Mouse (Mus musculus) spleen, adult 2 months (tissue): ENCODE data around the gene Mettl5. TPM values are rescaled to one million over a fixed set of nuclear protein-coding genes. Genes with fewer than 3 reads are reported as not detected.
A peak's percentile ranks its signal among the peaks of the same experiment; 100 is the strongest.

Experiments used
- DNase-seq, 2 experiments: peaks; one replicate each; pipeline versions ENCODE4 v3.0.0 to v3.0.0-alpha.2; 2012 to 2021; ENCODE audit warnings: low spot score in 2 of 2, low read depth in 1 of 2
- H3K27ac ChIP-seq: fragments of 200-500 bp; 2 replicates; pipeline ENCODE4 v1.5.1; 2012; ENCODE audit warnings: low read length, inconsistent platforms; ENCODE audit not compliant: insufficient read depth
- H3K27me3 ChIP-seq: fragments of 200-500 bp; 2 replicates; pipeline ENCODE4 v1.6.1; 2012; ENCODE audit warnings: mild to moderate bottlenecking, moderate library complexity, low read length, inconsistent platforms; ENCODE audit not compliant: control insufficient read depth, insufficient read depth
- H3K36me3 ChIP-seq: fragments of 200-500 bp; 2 replicates; pipeline ENCODE4 v1.6.1; 2012; ENCODE audit warnings: mild to moderate bottlenecking, low read length, inconsistent platforms; ENCODE audit not compliant: control insufficient read depth, insufficient read depth
- H3K4me1 ChIP-seq: fragments of 200-500 bp; 2 replicates; pipeline ENCODE4 v1.6.1; 2011; ENCODE audit warnings: inconsistent platforms; ENCODE audit not compliant: control insufficient read depth, insufficient read depth, insufficient read length
- H3K4me3 ChIP-seq: fragments of 200-500 bp; 2 replicates; pipeline ENCODE4 v1.5.1; 2011; ENCODE audit warnings: mild to moderate bottlenecking, inconsistent platforms; ENCODE audit not compliant: insufficient read depth, insufficient read length; ENCODE audit errors: extremely low read depth
- CTCF ChIP-seq: fragments of 200-500 bp; IDR thresholded peaks from 2 replicates; pipeline ENCODE4 v1.5.1; 2011; ENCODE audit warnings: mild to moderate bottlenecking, inconsistent platforms; ENCODE audit not compliant: insufficient read depth, insufficient read length, insufficient replicate concordance; ENCODE audit errors: extremely low read depth
- POLR2A ChIP-seq: fragments of 200-500 bp; IDR thresholded peaks from 2 replicates; pipeline ENCODE4 v1.6.1; 2011; ENCODE audit warnings: low read depth, low read length, inconsistent platforms
- WGBS: fragments of 180-500 bp; shearing (Covaris S2); methylation state at CpG from one replicate; pipeline ENCODE4 v1.1.7; 2018; 5-methylcytosine and 5-hydroxymethylcytosine counted together
- polyA plus RNA-seq: library from polyadenylated mRNA; depleted of rRNA; stranded (reverse); fragments of >200 nt; gene quantifications from 2 replicates; pipeline ENCODE4 v1.2.3, GENCODE M21; 2012

Gene Mettl5
- polyA plus RNA-seq, 1 experiment: 6.0 TPM

- Histone ChIP-seq H3K36me3 (no peaks in the 10 kb centered on the region), H3K27me3 (no peaks in the 10 kb centered on the region), H3K27ac (no peak overlapping the region), H3K4me3 (no peak overlapping the region), H3K4me1 (no peaks in the 10 kb centered on the region)
- TF ChIP-seq POLR2A: no peak
- TF ChIP-seq CTCF: no peak
- no peak for DNase-seq
- WGBS: 39% methylated on average over 7 of the region's 7 CpGs
Observed at GRCm38 (mm10) chr2:69890843-69891242, 5.4 kb upstream of the Mettl5 start.

GRCm38 (mm10) chr2:69888957-69889356 is 3.5 kb upstream of the Mettl5 start:
- Histone ChIP-seq H3K27ac (no peak overlapping the region), H3K4me1 (no peaks in the 10 kb centered on the region), H3K27me3 (no peaks in the 10 kb centered on the region), H3K36me3 (no peaks in the 10 kb centered on the region), H3K4me3 (no peak overlapping the region)
- TF ChIP-seq CTCF (no peak), POLR2A (no peak)
- WGBS: 78% methylated on average over 2 of the region's 2 CpGs
- no peak for DNase-seq

- H3K4me1 ChIP-seq: no peaks in the 10 kb centered on the region
- no peak for DNase-seq
- peak overlapping the region; percentile 7; the same call in 1 of the 2 replicates for H3K27ac ChIP-seq
- 2% methylated on average over 12 of the region's 12 CpGs for WGBS
- no peaks in the 10 kb centered on the region; the same call in 1 of the 2 replicates for H3K36me3 ChIP-seq
- H3K27me3 ChIP-seq: no peaks in the 10 kb centered on the region
- no peak for TF ChIP-seq POLR2A
- TF ChIP-seq CTCF: no peak
- H3K4me3 ChIP-seq: peak overlapping the region; percentile 77
Observed at GRCm38 (mm10) chr2:69885050-69885449, 365 bp downstream of the Mettl5 start.

- H3K27me3 ChIP-seq: no peaks in the 10 kb centered on the region
- H3K36me3 ChIP-seq: no peaks in the 10 kb centered on the region; the same call in 1 of the 2 replicates
- H3K4me3 ChIP-seq: no peak overlapping the region
- no peak overlapping the region for H3K27ac ChIP-seq
- 32% methylated on average over 6 of the region's 6 CpGs for WGBS
- H3K4me1 ChIP-seq: no peaks in the 10 kb centered on the region
- no peak for TF ChIP-seq CTCF
- no peak for TF ChIP-seq POLR2A
- DNase-seq: no peak
Observed at GRCm38 (mm10) chr2:69884581-69884980, 834 bp downstream of the Mettl5 start.

GRCm38 (mm10) chr2:69883990-69884391 is 1.4 kb downstream of the Mettl5 start:
- no peak for DNase-seq
- Histone ChIP-seq H3K36me3 (no peaks in the 10 kb centered on the region; the same call in 1 of the 2 replicates), H3K4me1 (no peaks in the 10 kb centered on the region), H3K4me3 (no peak overlapping the region), H3K27me3 (no peaks in the 10 kb centered on the region), H3K27ac (no peak overlapping the region)
- 59% methylated on average over 2 of the region's 2 CpGs for WGBS
- TF ChIP-seq CTCF (no peak), POLR2A (no peak)

- TF ChIP-seq CTCF (no peak), POLR2A (no peak)
- peak overlapping the region; percentile 81 for H3K4me3 ChIP-seq
- peaks cover 5% of the 10 kb centered on the region; the same call in 1 of the 2 replicates for H3K36me3 ChIP-seq
- WGBS: under 1% methylated on average over 13 of the region's 13 CpGs
- H3K27ac ChIP-seq: peak overlapping the region; percentile 79; the same call in 1 of the 2 replicates
- no peak for DNase-seq
- no peaks in the 10 kb centered on the region; the same call in 1 of the 2 replicates for H3K4me1 ChIP-seq
- no peaks in the 10 kb centered on the region for H3K27me3 ChIP-seq
Observed at GRCm38 (mm10) chr2:69862117-69862657, 23.2 kb downstream of the Mettl5 start.

GRCm38 (mm10) chr2:69861485-69862091 is 23.8 kb downstream of the Mettl5 start, which contains the start of gene Ssb:
Gene Ssb, plus strand, starts transcription at chr2:69861562.
- DNase-seq: peak; percentile 83 to 94
- H3K27ac ChIP-seq: peak within 1 kb of the TSS; percentile 79
- TF ChIP-seq POLR2A (peak; percentile 66), CTCF (no peak)
- whole genome bisulfite sequencing: under 1% methylated on average over 65 of the region's 66 CpGs
- peaks cover 3% of the 10 kb centered on the region; the same call in 1 of the 2 replicates for H3K36me3 ChIP-seq
- H3K4me1 ChIP-seq: no peaks in the 10 kb centered on the region; the same call in 1 of the 2 replicates
- H3K4me3 ChIP-seq: peak within 1 kb of the TSS; percentile 81
- no peaks in the 10 kb centered on the region for H3K27me3 ChIP-seq
